Mouse (Mus musculus) spleen, postnatal 36 days (tissue): Measurements from ENCODE around the gene D2hgdh.

ENCODE experiments used
- DNase-seq, 2 experiments: peaks; one replicate each; pipeline ENCODE4 v3.0.0; 2022; ENCODE audit warnings: low spot score in 2 of 2, mixed read lengths in 1 of 2

The D2hgdh gene

GRCm38 (mm10) chr1:93824609-93825008, at the start of gene D2hgdh:
Gene D2hgdh (plus strand): TSS chr1:93824909.
- no peak for DNase-seq

- DNase-seq, result no peak
Measured at GRCm38 (mm10) chr1:93776686-93777085, 48.0 kb upstream of the D2hgdh start.

- no peak for DNase-seq
Measured at GRCm38 (mm10) chr1:93786912-93787311, 37.8 kb upstream of the D2hgdh start.

- no peak for DNase-seq
Measured at GRCm38 (mm10) chr1:93794526-93794925, 30.2 kb upstream of the D2hgdh start.

GRCm38 (mm10) chr1:93795886-93796285, 28.8 kb upstream of the D2hgdh start:
- DNase-seq, result no peak

GRCm38 (mm10) chr1:93800670-93801503, 23.8 kb upstream of the D2hgdh start:
- DNase-seq, result no peak

GRCm38 (mm10) chr1:93801741-93802238, 22.9 kb upstream of the D2hgdh start, which contains the start of gene Dtymk:
Gene Dtymk (minus strand): TSS chr1:93801934.
- DNase-seq, result peak; percentile 92 to 93

GRCm38 (mm10) chr1:93802771-93803170, 21.9 kb upstream of the D2hgdh start:
- no peak for DNase-seq

- peak; percentile 99 for DNase-seq
Measured at GRCm38 (mm10) chr1:93803556-93804507, 20.9 kb upstream of the D2hgdh start, which contains the start of gene Ing5. Gene Ing5 (plus strand): TSS chr1:93803965.

GRCm38 (mm10) chr1:93804818-93805217, 19.9 kb upstream of the D2hgdh start:
- DNase-seq, result no peak

- DNase-seq, result peak in 1 of 2 experiments; percentile 14
Measured at GRCm38 (mm10) chr1:93805221-93805951, 19.3 kb upstream of the D2hgdh start.

- DNase-seq, result no peak
Measured at GRCm38 (mm10) chr1:93808871-93809270, 15.8 kb upstream of the D2hgdh start.

- no peak for DNase-seq
Measured at GRCm38 (mm10) chr1:93810011-93810410, 14.7 kb upstream of the D2hgdh start.

GRCm38 (mm10) chr1:93811495-93812039, 13.1 kb upstream of the D2hgdh start:
- DNase-seq, result no peak

GRCm38 (mm10) chr1:93817823-93818532, 6.7 kb upstream of the D2hgdh start:
- DNase-seq, result no peak

- DNase-seq, result no peak
Measured at GRCm38 (mm10) chr1:93818722-93819121, 6.0 kb upstream of the D2hgdh start.

- no peak for DNase-seq
Measured at GRCm38 (mm10) chr1:93823796-93824495, 763 bp upstream of the D2hgdh start.

GRCm38 (mm10) chr1:93825105-93825674, 481 bp downstream of the D2hgdh start:
- DNase-seq, result peak; percentile 95 to 96

GRCm38 (mm10) chr1:93825771-93826539, 1.2 kb downstream of the D2hgdh start:
- DNase-seq, result no peak
